Mouse (Mus musculus): ENCODE results near the gene Tbc1d8. TPM values are rescaled to one million over a fixed set of nuclear protein-coding genes. Genes with fewer than 3 reads are reported as not detected.
A peak's percentile ranks its signal among the peaks of the same experiment; 100 is the strongest.

Tbc1d8 gene
- total RNA-seq, 2 experiments from 2014 or later: 8.3 to 9.7 TPM

- DNase-seq: no peak
- TF ChIP-seq CTCF (IDR thresholded peaks at IDR 0.05): no peak
- intact Hi-C loops (cut with DNase I): no loop called here
- H3K27ac ChIP-seq: peak overlapping the region; percentile 93
- H3K4me3 ChIP-seq: no peak overlapping the region
Observed at GRCm38 (mm10) chr1:39452203-39452602, 26.4 kb downstream of the Tbc1d8 start.

GRCm38 (mm10) chr1:39450069-39450728 lies 28.4 kb downstream of the Tbc1d8 start:
- Histone ChIP-seq H3K27ac (peak overlapping the region; percentile 78), H3K4me3 (no peak overlapping the region)
- no peak for TF ChIP-seq CTCF (IDR thresholded peaks at IDR 0.05)
- intact Hi-C loops (cut with DNase I): no loop called here
- DNase-seq: no peak

GRCm38 (mm10) chr1:39449251-39449790 lies 29.2 kb downstream of the Tbc1d8 start:
- H3K27ac ChIP-seq: peak overlapping the region; percentile 78
- intact Hi-C loops (cut with DNase I): no loop called here
- H3K4me3 ChIP-seq: peak overlapping the region; percentile 15
- TF ChIP-seq CTCF (IDR thresholded peaks at IDR 0.05): no peak
- peak; percentile 61 for DNase-seq

- no peak for DNase-seq
- intact Hi-C loops (cut with DNase I): no loop called here
- H3K27ac ChIP-seq: peak overlapping the region; percentile 78
- peak overlapping the region; percentile 15 for H3K4me3 ChIP-seq
- TF ChIP-seq CTCF (IDR thresholded peaks at IDR 0.05): no peak
Observed at GRCm38 (mm10) chr1:39448819-39449218, 29.7 kb downstream of the Tbc1d8 start.

- no peak for DNase-seq
- no peak overlapping the region for H3K4me3 ChIP-seq
- TF ChIP-seq CTCF (IDR thresholded peaks at IDR 0.05): no peak
- intact Hi-C loops (cut with DNase I): no loop called here
- peak overlapping the region; percentile 78; the same call in 1 of the 2 replicates for H3K27ac ChIP-seq
Observed at GRCm38 (mm10) chr1:39448238-39448637, 30.3 kb downstream of the Tbc1d8 start.

GRCm38 (mm10) chr1:39446178-39446577 lies 32.4 kb downstream of the Tbc1d8 start:
- no peak for DNase-seq
- no peak overlapping the region for H3K4me3 ChIP-seq
- TF ChIP-seq CTCF (IDR thresholded peaks at IDR 0.05): no peak
- intact Hi-C loops (cut with DNase I): no loop called here
- no peak overlapping the region for H3K27ac ChIP-seq

- H3K4me3 ChIP-seq: no peak overlapping the region
- no peak for TF ChIP-seq CTCF (IDR thresholded peaks at IDR 0.05)
- no peak overlapping the region for H3K27ac ChIP-seq
- DNase-seq: peak; percentile 15
- intact Hi-C loops (cut with DNase I): no loop called here
Observed at GRCm38 (mm10) chr1:39445303-39446050, 33.1 kb downstream of the Tbc1d8 start.

GRCm38 (mm10) chr1:39443764-39444163 lies 34.8 kb downstream of the Tbc1d8 start:
- DNase-seq: no peak
- no peak overlapping the region for H3K4me3 ChIP-seq
- H3K27ac ChIP-seq: peak overlapping the region; percentile 82; the same call in 1 of the 2 replicates
- TF ChIP-seq CTCF (IDR thresholded peaks at IDR 0.05): no peak
- intact Hi-C loops (cut with DNase I): no loop called here

- intact Hi-C loops (cut with DNase I): no loop called here
- TF ChIP-seq CTCF (IDR thresholded peaks at IDR 0.05): no peak
- Histone ChIP-seq H3K4me3 (peak overlapping the region; percentile 48), H3K27ac (peak overlapping the region; percentile 82)
- DNase-seq: peak; percentile 47
Observed at GRCm38 (mm10) chr1:39441686-39442085, 36.9 kb downstream of the Tbc1d8 start.

GRCm38 (mm10) chr1:39439661-39440548 lies 38.6 kb downstream of the Tbc1d8 start:
- intact Hi-C loops (cut with DNase I): no loop called here
- no peak for DNase-seq
- Histone ChIP-seq H3K4me3 (no peak overlapping the region), H3K27ac (peak overlapping the region; percentile 82; the same call in 1 of the 2 replicates)
- TF ChIP-seq CTCF (IDR thresholded peaks at IDR 0.05): no peak

- no peak for TF ChIP-seq CTCF (IDR thresholded peaks at IDR 0.05)
- H3K4me3 ChIP-seq: no peak overlapping the region
- H3K27ac ChIP-seq: no peak overlapping the region; the same call in 1 of the 2 replicates
- intact Hi-C loops (cut with DNase I): no loop called here
- DNase-seq: no peak
Observed at GRCm38 (mm10) chr1:39438629-39439028, 39.9 kb downstream of the Tbc1d8 start.

GRCm38 (mm10) chr1:39434264-39434663 lies 44.3 kb downstream of the Tbc1d8 start:
- Histone ChIP-seq H3K4me3 (no peak overlapping the region), H3K27ac (no peak overlapping the region)
- intact Hi-C loops (cut with DNase I): loop anchor here (5.0 kb wide), 1 partner anchor 53 kb away; no protein-coding TSS in a partner anchor
- no peak for DNase-seq
- no peak for TF ChIP-seq CTCF (IDR thresholded peaks at IDR 0.05)
